Mouse (Mus musculus) liver, embryonic 11.5 days (tissue): ENCODE results near the gene Dll1. TPM values are rescaled to one million over a fixed set of nuclear protein-coding genes. Genes with fewer than 3 reads are reported as not detected.

Experiments
- ATAC-seq: fragments of 200-750 bp; cut with Nextera tagmentation; replicated peaks from 2 replicates; pipeline ENCODE4 v1.8.0; 2017; ENCODE audit warnings: moderate number of reproducible peaks, mild to moderate bottlenecking, moderate TSS enrichment, moderate library complexity; ENCODE audit not compliant: low FRiP score
- DNase-seq: peaks from one replicate; pipeline ENCODE4 v3.0.0-alpha.2; 2017; ENCODE audit warnings: low spot score
- H3K27ac ChIP-seq: fragments of 300-500 bp; sonication (generic); 2 replicates; pipeline ENCODE4 v1.5.1; 2014; ENCODE audit warnings: mild to moderate bottlenecking, low read depth, low read length, control low read depth
- H3K27me3 ChIP-seq: fragments of 300-500 bp; sonication (generic); replicated peaks from 2 replicates; pipeline ENCODE4 v1.6.1; 2014; ENCODE audit warnings: low read length, mixed read lengths; ENCODE audit not compliant: control insufficient read depth, insufficient read depth
- H3K36me3 ChIP-seq: fragments of 300-500 bp; sonication (generic); 2 replicates; pipeline ENCODE4 v1.6.1; 2014; ENCODE audit warnings: mild to moderate bottlenecking, low read length, moderate library complexity, mixed read lengths; ENCODE audit not compliant: control insufficient read depth, insufficient read depth
- H3K4me1 ChIP-seq: fragments of 300-500 bp; sonication (generic); replicated peaks from 2 replicates; pipeline ENCODE4 v1.6.1; 2014; ENCODE audit warnings: low read length, mixed read lengths; ENCODE audit not compliant: control insufficient read depth, insufficient read depth
- H3K4me2 ChIP-seq: fragments of 300-500 bp; sonication (generic); 2 replicates; pipeline ENCODE4 v1.6.1; 2014; ENCODE audit warnings: mild to moderate bottlenecking, control low read depth, moderate library complexity
- H3K4me3 ChIP-seq: fragments of 300-500 bp; sonication (generic); 2 replicates; pipeline ENCODE4 v1.5.1; 2014; ENCODE audit warnings: low read depth, low read length, control low read depth
- H3K9ac ChIP-seq: fragments of 300-500 bp; sonication (generic); 2 replicates; pipeline ENCODE4 v1.6.1; 2014; ENCODE audit warnings: low read depth, low read length, control low read depth
- H3K9me3 ChIP-seq: fragments of 300-500 bp; sonication (generic); 2 replicates; pipeline ENCODE4 v1.6.1; 2016; ENCODE audit warnings: low read length, inconsistent platforms, mixed read lengths; ENCODE audit not compliant: control insufficient read depth
- WGBS: fragments of 180-500 bp; shearing (Covaris S2); extraction: QIAGEN DNeasy Blood & Tissue Kit; methylation state at CpG from one replicate; pipeline ENCODE4 v1.1.7; 2014; 5-methylcytosine and 5-hydroxymethylcytosine counted together
- polyA plus RNA-seq: library from polyadenylated mRNA; unstranded; fragments of >200 nt; fragmentation: Nextera tagmentation; extraction: Ambion mirVana; gene quantifications from 2 replicates; pipeline ENCODE4 v1.2.1, GENCODE M21; 2014

Dll1 gene
- polyA plus RNA-seq, 1 experiment from 2014 or later: 2.2 TPM

DNA sequence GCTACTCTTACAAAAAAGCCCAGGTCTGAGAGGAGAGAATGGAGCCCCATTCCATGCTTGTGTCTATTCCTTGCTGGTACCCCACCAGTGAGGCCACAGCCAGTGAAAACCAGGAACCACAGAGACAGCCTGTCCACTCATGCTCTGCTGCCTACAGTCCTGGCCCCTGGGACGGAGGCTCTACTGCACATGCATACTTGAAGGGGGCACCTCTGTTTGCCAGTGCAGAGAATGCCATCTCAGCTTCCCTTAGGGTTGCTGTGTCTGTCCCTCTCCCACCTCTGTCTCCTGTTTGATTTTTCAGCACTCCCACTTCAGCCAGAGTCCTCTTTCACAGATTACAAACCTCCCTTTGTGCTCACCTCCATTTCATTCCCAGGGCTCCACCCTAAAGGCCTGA, 34.2 kb upstream of the Dll1 start:
- no peak overlapping the region for H3K27ac ChIP-seq
- H3K27me3 ChIP-seq: no peaks in the 10 kb centered on the region
- H3K9ac ChIP-seq: no peak overlapping the region
- ATAC-seq (no peak), DNase-seq (no peak)
- H3K4me2 ChIP-seq: no peak overlapping the region
- peaks cover 11% of the 10 kb centered on the region; the same call in 1 of the 2 replicates for H3K36me3 ChIP-seq
- WGBS: 100% methylated on average over 1 of the region's 1 CpGs
- H3K9me3 ChIP-seq: no peaks in the 10 kb centered on the region
- no peaks in the 10 kb centered on the region for H3K4me1 ChIP-seq
- no peak overlapping the region for H3K4me3 ChIP-seq

DNA sequence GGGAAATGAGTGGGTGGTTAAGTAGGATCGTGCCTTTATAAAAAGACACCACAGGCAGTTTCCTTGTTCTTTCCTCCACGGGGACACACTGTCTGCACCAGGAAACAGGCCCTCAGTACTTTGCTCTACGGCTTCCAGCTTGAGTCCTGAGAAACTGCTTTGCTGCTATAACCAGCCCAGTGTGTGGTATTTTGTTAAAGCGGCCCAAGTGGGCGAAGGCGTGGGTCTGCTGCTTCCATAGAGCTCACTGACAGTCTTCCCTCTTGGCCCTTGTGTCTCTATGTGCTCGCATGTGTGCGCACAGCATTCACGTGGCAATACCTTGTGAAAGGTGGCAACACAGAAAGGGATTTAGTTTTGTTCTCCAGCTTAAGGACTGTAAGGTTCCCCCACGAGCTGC, 32.6 kb upstream of the Dll1 start:
- H3K4me3 ChIP-seq: no peak overlapping the region

DNA sequence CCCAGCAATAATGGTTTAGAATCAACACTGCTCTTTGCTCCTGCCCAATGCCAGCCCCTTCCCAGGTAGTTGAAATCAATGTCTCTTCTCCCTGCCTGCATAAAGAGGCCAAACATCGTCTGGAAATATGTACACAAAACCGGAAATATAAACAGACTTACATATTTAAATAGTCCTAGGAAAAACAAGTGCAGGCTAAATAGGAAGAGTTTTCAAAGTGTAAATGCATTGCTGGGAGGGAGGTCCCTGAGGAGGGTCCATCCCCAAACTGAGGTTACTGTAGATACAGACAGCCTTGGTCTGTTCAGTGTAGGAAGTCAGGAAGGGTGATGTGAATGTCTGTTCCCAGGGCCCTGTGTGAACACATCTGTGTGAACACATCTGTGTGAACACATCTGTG, 29.9 kb upstream of the Dll1 start:
- DNase-seq: no peak
- Histone ChIP-seq H3K36me3 (peaks cover 22% of the 10 kb centered on the region), H3K9me3 (no peaks in the 10 kb centered on the region), H3K9ac (no peak overlapping the region), H3K4me3 (no peak overlapping the region), H3K27me3 (no peaks in the 10 kb centered on the region), H3K27ac (no peak overlapping the region), H3K4me2 (no peak overlapping the region), H3K4me1 (no peaks in the 10 kb centered on the region)
- no peak for ATAC-seq
- 89% methylated on average over 2 of the region's 2 CpGs for WGBS

More for the DNA sequence above, 32.6 kb upstream of the Dll1 start:
- no peak overlapping the region for H3K4me2 ChIP-seq
- DNase-seq (no peak), ATAC-seq (no peak)
- H3K27me3 ChIP-seq: no peaks in the 10 kb centered on the region
- H3K9ac ChIP-seq: no peak overlapping the region
- no peak overlapping the region for H3K27ac ChIP-seq
- no peaks in the 10 kb centered on the region for H3K4me1 ChIP-seq
- H3K36me3 ChIP-seq: peaks cover 13% of the 10 kb centered on the region; the same call in 1 of the 2 replicates
- no peaks in the 10 kb centered on the region for H3K9me3 ChIP-seq
- WGBS: 84% methylated on average over 10 of the region's 10 CpGs

DNA sequence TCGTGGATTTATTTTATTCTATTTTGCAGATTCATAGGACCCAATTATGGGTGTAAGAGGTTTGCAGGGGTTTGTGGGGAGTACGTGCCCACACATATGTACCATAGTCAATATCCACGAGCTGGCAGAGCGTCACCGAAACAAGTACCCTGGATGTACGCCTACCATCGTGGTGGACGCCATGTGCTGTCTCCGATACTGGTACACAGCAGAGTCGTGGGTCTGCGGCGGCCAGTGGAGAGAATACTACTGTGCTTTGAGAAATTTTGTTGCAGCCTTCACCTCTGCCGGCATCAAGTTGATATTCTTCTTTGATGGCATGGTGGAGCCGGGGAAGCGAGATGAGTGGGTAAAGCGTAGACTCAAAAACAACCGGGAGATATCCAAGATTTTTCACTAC, 25.0 kb upstream of the Dll1 start:
- no peak for ATAC-seq
- peaks cover 11% of the 10 kb centered on the region for H3K36me3 ChIP-seq
- WGBS: 93% methylated on average over 17 of the region's 17 CpGs
- no peak overlapping the region for H3K4me3 ChIP-seq
- no peaks in the 10 kb centered on the region for H3K9me3 ChIP-seq
- no peak overlapping the region for H3K9ac ChIP-seq
- no peak for DNase-seq
- H3K4me1 ChIP-seq: peaks cover 3% of the 10 kb centered on the region; the same call in 1 of the 2 replicates
- H3K27me3 ChIP-seq: no peaks in the 10 kb centered on the region
- H3K27ac ChIP-seq: no peak overlapping the region
- no peak overlapping the region for H3K4me2 ChIP-seq

- Histone ChIP-seq H3K27me3 (no peaks in the 10 kb centered on the region), H3K27ac (0 out of 2 replicates have a peak within 1 kb of the TSS, but pooled peaks have one; percentile 3), H3K36me3 (no peaks in the 10 kb centered on the region), H3K9ac (peak within 1 kb of the TSS; percentile 61), H3K4me1 (peaks cover 3% of the 10 kb centered on the region; the same call in 1 of the 2 replicates), H3K4me3 (peak within 1 kb of the TSS; percentile 63), H3K9me3 (no peaks in the 10 kb centered on the region), H3K4me2 (peak within 1 kb of the TSS; percentile 77)
- ATAC-seq (peak; percentile 92), DNase-seq (peak; percentile 80)
- 3% methylated on average over 31 of the region's 31 CpGs for WGBS
These were observed 19.5 kb upstream of the Dll1 start, which contains the start of gene Fam120b for GRCm38 (mm10) chr17:15395997-15396675. Gene Fam120b (plus strand): TSS chr17:15396202.

DNA sequence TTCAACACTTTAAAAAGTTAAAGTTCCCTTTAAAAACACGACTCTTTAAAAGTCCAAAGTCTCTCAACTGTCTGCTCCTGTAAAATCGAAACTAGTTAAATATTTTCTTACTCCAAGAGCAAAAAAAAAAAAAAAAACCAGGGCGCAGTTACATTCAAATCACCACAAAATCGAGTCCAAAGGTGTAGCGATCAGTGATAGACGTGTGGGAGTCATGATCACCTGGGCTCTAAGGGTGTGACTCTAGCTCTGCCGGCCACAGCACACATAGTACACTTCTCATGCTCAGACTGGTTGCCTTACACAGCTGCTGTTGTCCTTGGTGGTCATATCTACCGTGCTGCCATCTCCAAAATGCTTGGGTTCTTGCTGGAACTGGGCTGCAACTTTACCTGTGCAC, 12.7 kb upstream of the Dll1 start:
- DNase-seq (peak; percentile 26), ATAC-seq (peak; percentile 66)
- no peak overlapping the region for H3K4me2 ChIP-seq
- no peaks in the 10 kb centered on the region; the same call in 1 of the 2 replicates for H3K27me3 ChIP-seq
- 64% methylated on average over 8 of the region's 8 CpGs for whole genome bisulfite sequencing
- no peak overlapping the region for H3K9ac ChIP-seq
- no peak overlapping the region for H3K27ac ChIP-seq
- H3K4me3 ChIP-seq: no peak overlapping the region
- H3K36me3 ChIP-seq: no peaks in the 10 kb centered on the region
- H3K4me1 ChIP-seq: no peaks in the 10 kb centered on the region
- no peaks in the 10 kb centered on the region for H3K9me3 ChIP-seq

DNA sequence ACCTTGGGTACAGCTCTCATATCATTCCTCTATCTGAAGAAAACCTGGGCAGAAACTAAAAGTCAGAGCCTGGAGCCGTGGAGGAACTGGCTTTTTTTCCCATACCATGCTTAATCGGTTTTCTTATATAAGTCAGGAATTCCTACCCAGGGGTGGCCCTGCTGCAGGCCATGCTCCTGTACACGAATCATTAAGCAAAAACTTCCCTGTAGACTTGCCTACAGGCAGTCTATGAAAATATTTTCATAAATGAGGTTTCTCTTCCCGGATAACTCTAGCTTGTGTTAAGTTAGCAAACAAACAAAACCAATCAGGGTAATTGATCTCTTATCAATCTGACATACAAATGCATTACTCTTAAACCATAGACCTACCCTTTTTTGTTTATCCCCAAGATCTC, 12.2 kb upstream of the Dll1 start:
- no peak for ATAC-seq
- DNase-seq: peak; percentile 26
- H3K27ac ChIP-seq: no peak overlapping the region; the same call in 1 of the 2 replicates

DNA sequence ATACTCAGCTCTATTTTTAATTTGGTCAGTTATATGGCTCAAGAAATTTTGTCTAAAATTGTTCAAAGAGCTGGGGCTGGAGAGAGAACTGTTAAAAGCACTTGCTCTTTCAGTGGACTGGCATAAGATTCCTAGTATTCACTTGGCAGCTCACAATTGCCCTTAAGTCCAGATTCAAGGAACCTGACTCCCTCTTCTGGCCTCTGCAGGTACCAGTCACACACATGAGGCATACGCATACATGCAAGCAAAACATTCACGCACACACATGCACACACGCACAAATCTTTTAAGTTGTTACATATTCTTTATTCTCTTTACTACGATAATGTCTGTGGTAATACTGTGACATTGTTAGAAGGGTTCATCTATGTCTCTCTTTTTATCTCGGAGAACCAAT, 6.7 kb upstream of the Dll1 start:
- no peaks in the 10 kb centered on the region for H3K9me3 ChIP-seq
- H3K4me2 ChIP-seq: no peak overlapping the region
- ATAC-seq (no peak), DNase-seq (peak; percentile 18)
- no peak overlapping the region for H3K4me3 ChIP-seq
- H3K27me3 ChIP-seq: peaks cover 47% of the 10 kb centered on the region
- no peak overlapping the region for H3K27ac ChIP-seq
- H3K9ac ChIP-seq: no peak overlapping the region
- H3K36me3 ChIP-seq: no peaks in the 10 kb centered on the region
- H3K4me1 ChIP-seq: peaks cover 6% of the 10 kb centered on the region; the same call in 1 of the 2 replicates
- 82% methylated on average over 5 of the region's 5 CpGs for WGBS

More for the DNA sequence above, 12.2 kb upstream of the Dll1 start:
- Histone ChIP-seq H3K4me2 (no peak overlapping the region), H3K9ac (no peak overlapping the region), H3K36me3 (no peaks in the 10 kb centered on the region), H3K4me3 (no peak overlapping the region), H3K9me3 (no peaks in the 10 kb centered on the region), H3K4me1 (no peaks in the 10 kb centered on the region), H3K27me3 (no peaks in the 10 kb centered on the region; the same call in none of the 2 replicates)
- 60% methylated on average over 4 of the region's 4 CpGs for WGBS
